Mouse (Mus musculus): ENCODE results near the gene Gm49393. TPM values are rescaled to one million over a fixed set of nuclear protein-coding genes. Genes with fewer than 3 reads are reported as not detected.
"Not testable (repeated sequence)": the region's sequence is repeated elsewhere in the genome, so short reads cannot be mapped to it uniquely, and the experiment has no call there.

Gene Gm49393
- total RNA-seq (2021), result not detected
- long read RNA-seq, result 0 reads

DNA sequence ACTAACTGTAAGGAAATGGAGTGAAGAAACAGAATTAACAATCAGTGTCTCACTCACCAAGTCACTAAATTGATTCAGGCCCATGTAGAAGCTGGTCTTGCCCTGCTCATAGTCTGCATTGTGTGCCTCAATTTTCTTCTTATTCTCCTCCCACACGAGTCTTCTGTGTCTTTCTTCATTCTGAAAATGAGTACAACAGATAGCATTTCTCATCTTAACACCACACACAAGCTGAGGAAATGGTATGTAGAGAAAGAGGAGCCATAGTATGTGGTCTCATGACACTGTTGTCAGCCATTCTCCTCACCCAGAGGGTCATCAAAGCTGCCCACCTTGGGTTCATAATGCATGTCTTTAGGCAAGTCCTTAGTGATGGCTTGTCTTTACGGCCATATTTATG is at the start of gene Gm49393:
Gm49393 (minus strand) TSS at position 101 of the 400 bp plus-strand sequence.
- not testable (repeated sequence) for DNase-seq (ENCODE audit: low spot score in 2 of 2)

GRCm38 (mm10) chr13:60972319-60972718 is 36.9 kb upstream of the Gm49393 start:
- not testable (repeated sequence) for DNase-seq (ENCODE audit: low spot score in 2 of 2)

DNA sequence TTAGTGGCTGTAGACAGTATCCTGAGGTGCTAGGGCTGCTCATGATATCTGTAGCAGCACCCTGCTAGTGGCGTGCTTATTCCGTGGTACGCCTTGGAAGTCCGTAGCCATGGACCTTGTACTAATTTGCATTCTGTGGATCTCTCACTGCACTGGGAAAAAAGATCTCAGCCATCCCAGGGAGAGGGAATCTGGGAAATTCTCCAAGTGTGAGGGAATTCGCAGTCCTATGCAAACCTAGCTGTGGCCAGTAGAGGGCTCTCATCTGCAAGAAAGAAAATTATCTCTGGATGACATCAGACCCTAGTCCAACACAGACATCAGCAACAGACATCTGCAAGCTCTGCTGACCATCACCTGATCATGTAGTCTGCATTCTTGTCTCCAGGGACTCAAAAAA is 28.6 kb upstream of the Gm49393 start:
- DNase-seq (ENCODE audit: low spot score in 2 of 2), result not testable (repeated sequence)

DNA sequence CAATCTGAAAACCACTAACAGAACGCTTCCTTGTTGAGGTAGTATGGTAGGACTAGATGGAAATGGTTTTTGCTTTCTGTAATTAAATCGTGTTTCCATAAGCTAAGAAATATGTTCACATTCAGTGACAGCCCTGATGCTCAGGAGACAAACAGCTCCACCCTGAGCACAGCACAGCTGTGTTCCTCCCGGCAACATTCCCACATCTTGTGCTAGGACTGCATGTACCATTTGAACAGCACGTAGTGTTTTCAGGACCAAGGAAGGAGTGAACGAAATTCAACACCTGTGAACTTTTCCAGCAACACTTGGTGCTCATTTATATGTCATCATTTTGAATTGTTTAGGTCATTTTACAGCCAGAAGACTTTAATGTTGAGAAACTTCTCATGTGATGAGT is 26.3 kb upstream of the Gm49393 start:
- no peak for DNase-seq (ENCODE audit: low spot score in 2 of 2)

- DNase-seq (ENCODE audit: low spot score in 2 of 2), result not testable (repeated sequence)
These were observed 6.5 kb upstream of the Gm49393 start, which contains the start of gene Tpbpa for GRCm38 (mm10) chr13:60941884-60942283. Gene Tpbpa (minus strand): TSS chr13:60941984.

GRCm38 (mm10) chr13:60936500-60936901 is 1.1 kb upstream of the Gm49393 start, which contains the start of the genes Gm49391 and Ctla2a:
Gene Gm49391 (minus strand): TSS chr13:60936571.
Gene Ctla2a (minus strand): TSS chr13:60936625.
- DNase-seq (ENCODE audit: low spot score in 2 of 2), result no peak

DNA sequence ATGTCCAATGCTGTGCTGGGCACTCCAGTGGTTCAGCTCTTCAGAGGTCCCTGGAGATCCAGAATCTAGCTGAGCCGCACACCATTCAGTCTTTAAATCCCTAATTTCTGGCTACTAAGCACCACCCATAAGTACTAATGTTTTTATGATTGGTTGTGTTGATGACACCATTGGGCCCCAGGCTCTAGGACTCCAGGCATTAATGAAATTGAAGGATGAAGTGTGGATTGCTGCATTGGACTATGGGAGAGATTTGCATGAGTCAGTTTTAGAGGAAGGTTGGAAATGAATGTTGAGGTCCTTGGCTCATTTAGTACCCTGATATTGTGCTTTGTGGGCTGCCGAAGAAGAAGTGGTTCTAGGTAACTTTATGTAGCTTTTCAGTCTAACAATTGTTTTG is 30.6 kb downstream of the Gm49393 start, which contains the start of gene Tpbpb:
Tpbpb (minus strand) TSS at position 101 of the 400 bp plus-strand sequence.
- not testable (repeated sequence) for DNase-seq (ENCODE audit: low spot score in 2 of 2)

DNA sequence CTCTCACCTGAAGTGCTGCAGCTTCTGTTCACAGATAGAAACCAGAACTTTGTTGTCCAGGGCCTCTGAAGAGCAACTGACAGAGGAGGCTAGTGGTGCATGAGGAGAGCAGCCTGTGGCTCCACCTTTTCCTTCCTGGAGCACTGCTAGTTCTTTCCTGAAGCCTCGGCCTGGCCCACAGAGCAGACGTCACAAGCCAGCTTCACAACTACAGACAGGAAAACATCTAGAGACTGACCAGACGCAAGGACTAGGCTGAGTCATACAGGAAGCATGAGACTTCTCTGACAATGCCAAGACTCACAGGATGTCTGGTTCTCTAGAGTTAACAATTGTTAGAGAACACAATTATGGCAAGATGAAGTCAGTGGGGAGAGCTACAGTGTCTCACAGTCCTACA is 38.1 kb downstream of the Gm49393 start, which contains the start of gene Ctla2b:
Ctla2b (minus strand) TSS at position 120 of the 400 bp plus-strand sequence.
- peak in 1 of 2 experiments; percentile 0 for DNase-seq (ENCODE audit: low spot score in 2 of 2)

GRCm38 (mm10) chr13:60896794-60897193 is 38.6 kb downstream of the Gm49393 start, which contains the start of gene Gm49392:
Gene Gm49392 (minus strand): TSS chr13:60896894.
- DNase-seq (ENCODE audit: low spot score in 2 of 2), result not testable (repeated sequence)

DNA sequence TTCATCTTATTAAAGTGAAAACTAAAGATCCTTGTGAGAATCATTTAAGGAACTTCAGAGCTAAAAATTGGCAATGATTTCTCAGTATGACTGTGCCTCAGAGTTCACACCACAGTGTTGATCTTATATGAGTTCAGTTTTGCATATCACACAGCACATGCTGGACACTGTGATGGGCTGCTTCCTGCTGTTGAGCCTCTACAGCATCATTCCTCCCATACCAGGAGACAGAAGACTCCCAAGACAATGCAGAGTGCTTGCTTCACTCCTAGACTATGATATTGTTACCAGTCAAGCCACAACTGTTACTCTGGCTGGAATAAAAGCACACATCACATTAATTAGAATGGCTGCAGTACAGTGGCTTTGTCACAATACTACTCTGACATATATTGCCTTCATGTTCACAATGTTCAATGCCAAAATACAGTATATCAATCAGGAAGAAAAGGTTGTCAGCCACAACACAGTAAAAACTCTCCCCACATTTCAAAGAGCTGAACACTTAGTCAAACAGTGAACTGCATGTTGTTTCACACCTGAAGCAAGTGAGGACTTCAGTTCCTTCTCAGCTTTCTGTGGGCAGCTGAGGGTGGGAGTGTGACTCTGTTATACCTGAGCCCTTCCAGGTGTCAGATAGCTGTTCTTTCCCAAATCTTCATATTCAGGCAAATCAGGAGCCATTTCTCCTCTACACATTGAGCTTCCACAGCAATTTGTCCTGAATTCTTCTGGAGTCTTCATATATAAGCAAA is 39.8 kb downstream of the Gm49393 start:
- DNase-seq (ENCODE audit: low spot score in 2 of 2), result no peak

DNA sequence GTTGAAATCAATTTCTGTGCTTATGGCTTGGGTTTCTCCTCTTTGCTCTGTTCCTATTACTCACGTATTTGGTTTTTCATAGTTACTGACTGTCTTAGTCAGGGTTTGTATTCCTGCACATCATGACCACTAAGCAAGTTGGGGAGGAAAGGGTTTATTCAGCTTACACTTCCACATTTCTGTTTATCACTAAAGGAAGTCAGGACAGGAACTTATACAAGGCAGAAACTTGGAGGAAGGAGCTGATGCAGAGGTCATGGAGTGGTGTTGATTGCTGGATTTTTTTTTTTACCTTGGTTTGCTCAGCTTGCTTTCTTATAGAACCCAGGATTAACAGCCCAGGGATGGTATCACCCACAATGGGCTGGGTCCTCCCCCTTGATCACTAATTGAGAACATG is 43.1 kb downstream of the Gm49393 start:
- DNase-seq (ENCODE audit: low spot score in 2 of 2), result no peak

DNA sequence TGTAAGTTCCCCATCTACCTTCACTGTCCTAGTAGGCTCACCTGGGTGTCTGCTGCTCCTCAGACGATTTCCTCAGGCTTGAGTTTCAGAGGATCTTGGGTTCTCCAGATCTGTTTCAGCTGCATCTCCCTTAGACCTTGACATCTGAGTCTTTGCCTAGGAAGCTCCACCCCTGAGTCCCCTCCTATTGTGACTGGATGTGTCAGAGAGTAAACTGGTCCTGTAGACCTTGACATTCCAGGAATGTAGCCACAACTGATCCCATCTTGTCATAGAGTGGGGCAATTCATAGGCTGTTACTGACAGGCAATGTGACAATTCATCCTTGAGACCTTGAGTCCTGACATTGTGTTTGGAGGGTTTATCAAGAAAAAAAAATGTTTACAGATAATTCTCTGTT is 71.1 kb downstream of the Gm49393 start, which contains the start of gene 4930486L24Rik:
4930486L24Rik (minus strand) TSS at position 195 of the 400 bp plus-strand sequence.
- no peak for DNase-seq (ENCODE audit: low spot score in 2 of 2)

GRCm38 (mm10) chr13:60848241-60849120 is 86.9 kb downstream of the Gm49393 start:
- DNase-seq (ENCODE audit: low spot score in 2 of 2), result no peak

DNA sequence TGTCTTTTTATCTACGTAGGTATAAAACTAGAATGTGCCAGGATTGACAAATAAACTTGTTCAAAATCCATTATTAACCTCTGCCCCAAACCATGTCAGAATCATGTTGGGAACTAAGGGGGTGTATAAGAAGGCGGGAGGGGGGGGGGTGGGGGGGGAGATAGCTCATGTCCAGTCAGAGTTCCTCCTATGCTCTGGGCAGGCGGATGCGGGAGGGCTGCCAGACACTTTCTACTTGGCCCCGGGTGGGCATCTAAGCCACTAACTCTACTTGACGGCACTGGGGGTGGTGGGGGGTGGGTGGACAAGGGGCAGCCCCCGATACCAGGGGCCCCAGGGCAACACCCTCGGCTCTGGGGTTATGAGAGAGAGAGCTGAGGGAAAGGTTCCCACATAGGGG is 92.2 kb downstream of the Gm49393 start:
- DNase-seq (ENCODE audit: low spot score in 2 of 2), result no peak

DNA sequence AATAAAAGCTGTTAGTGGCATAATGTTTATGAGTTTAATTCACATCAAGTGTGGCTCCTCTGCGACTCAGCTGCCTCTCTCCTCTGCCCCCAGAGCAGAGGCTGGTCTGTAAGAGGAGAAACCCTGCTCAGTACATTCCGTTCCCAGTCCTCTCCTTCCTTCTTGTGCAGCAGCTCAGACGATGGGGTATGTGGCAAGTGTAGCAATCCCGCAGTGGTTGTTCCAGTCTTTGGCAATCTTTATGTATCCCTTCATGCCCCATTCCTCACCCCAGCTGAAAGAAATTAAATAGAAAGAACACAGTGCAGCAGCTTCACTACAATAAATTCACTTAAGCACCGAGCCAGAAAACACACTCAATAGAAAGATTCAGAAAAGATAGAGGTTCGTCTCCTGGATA is 92.7 kb downstream of the Gm49393 start:
- DNase-seq (ENCODE audit: low spot score in 2 of 2), result no peak

- no peak for DNase-seq (ENCODE audit: low spot score in 2 of 2)
These were observed 96.0 kb downstream of the Gm49393 start for GRCm38 (mm10) chr13:60839353-60839902.

- DNase-seq (ENCODE audit: low spot score in 2 of 2), result no peak
These were observed 109.3 kb downstream of the Gm49393 start for GRCm38 (mm10) chr13:60826052-60826451.

DNA sequence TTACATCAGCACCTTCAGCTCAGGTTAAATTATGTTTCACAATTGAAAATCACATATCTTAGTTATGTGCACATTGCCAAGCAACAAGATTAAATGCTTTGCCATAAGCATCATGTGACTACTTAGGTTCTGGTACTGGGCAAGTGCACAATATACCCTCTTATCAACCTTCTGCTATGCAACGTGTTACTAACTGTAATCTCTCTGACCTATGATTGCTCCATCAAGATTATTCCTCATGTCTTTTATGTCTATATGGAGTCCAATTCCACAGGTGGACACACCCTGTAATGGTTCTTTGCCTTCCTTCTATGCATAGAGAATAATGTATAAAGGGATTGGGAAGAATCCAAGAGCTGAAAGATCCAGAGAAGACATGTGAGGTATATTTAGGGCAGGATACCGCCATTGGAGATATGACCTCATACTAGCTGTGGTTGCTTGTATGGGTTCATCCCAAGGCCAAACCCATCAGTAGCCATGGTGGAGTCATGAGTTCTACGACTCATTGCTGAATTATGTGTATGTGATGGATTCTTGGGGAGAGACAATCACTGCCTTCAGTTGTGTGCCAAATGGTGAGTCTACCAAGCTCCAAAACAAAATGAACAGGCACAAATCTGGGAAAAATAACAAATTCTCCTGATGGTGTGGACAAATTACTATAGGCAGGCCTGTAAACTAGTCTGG is 114.8 kb downstream of the Gm49393 start:
- DNase-seq (ENCODE audit: low spot score in 2 of 2), result no peak

- DNase-seq (ENCODE audit: low spot score in 2 of 2), result peak in 1 of 2 experiments; percentile 30
These were observed 115.9 kb downstream of the Gm49393 start for GRCm38 (mm10) chr13:60819469-60819868.

GRCm38 (mm10) chr13:60813722-60814121 is 121.7 kb downstream of the Gm49393 start:
- DNase-seq (ENCODE audit: low spot score in 2 of 2), result no peak

Data from layer of hippocampus, adult 18-20 months (tissue).